Mouse (Mus musculus): ENCODE data around the gene Gm49601. TPM values are rescaled to one million over a fixed set of nuclear protein-coding genes. Genes with fewer than 3 reads are reported as not detected.

Gm49601 gene
- polyA plus RNA-seq, 1 experiment from 2014 or later, result 1.2 TPM

Other genes starting within 250 kb of the Gm49601 start
- gene Txnrd2, start 200.0 kb downstream of the Gm49601 start, polyA plus RNA-seq (2014; fragmentation: Nextera tagmentation; extraction: Ambion mirVana), result 21.9 and 23.6 TPM in 2 replicates
- 78.7 and 89.0 TPM in 2 replicates for gene Comt, start 199.6 kb downstream of the Gm49601 start, polyA plus RNA-seq (2014; fragmentation: Nextera tagmentation; extraction: Ambion mirVana)
- 16.3 and 18.0 TPM in 2 replicates for gene Gnb1l, start 127.7 kb downstream of the Gm49601 start, polyA plus RNA-seq (2014; fragmentation: Nextera tagmentation; extraction: Ambion mirVana)
- gene Rtl10, start 127.5 kb downstream of the Gm49601 start, polyA plus RNA-seq (2014; fragmentation: Nextera tagmentation; extraction: Ambion mirVana), result 1.9 and 3.0 TPM in 2 replicates
- gene Tbx1, start 35.8 kb downstream of the Gm49601 start, polyA plus RNA-seq (2014; fragmentation: Nextera tagmentation; extraction: Ambion mirVana), result 0.61 and 0.63 TPM in 2 replicates
- 1.1 and 1.6 TPM in 2 replicates for gene Gp1bb, start 4.0 kb downstream of the Gm49601 start, polyA plus RNA-seq (2014; fragmentation: Nextera tagmentation; extraction: Ambion mirVana)
- gene Sept5, start 3.5 kb upstream of the Gm49601 start, polyA plus RNA-seq (2014; fragmentation: Nextera tagmentation; extraction: Ambion mirVana), result 12.2 and 14.2 TPM in 2 replicates
- gene Cldn5, start 150.4 kb upstream of the Gm49601 start, polyA plus RNA-seq (2014; fragmentation: Nextera tagmentation; extraction: Ambion mirVana), result 64.0 and 87.0 TPM in 2 replicates
- gene Ufd1, start 185.4 kb upstream of the Gm49601 start, polyA plus RNA-seq (2014; fragmentation: Nextera tagmentation; extraction: Ambion mirVana), result 65.7 and 83.8 TPM in 2 replicates
- 62.7 and 63.0 TPM in 2 replicates for gene Cdc45, start 185.6 kb upstream of the Gm49601 start, polyA plus RNA-seq (2014; fragmentation: Nextera tagmentation; extraction: Ambion mirVana)
- 36.2 and 40.1 TPM in 2 replicates for gene 2510002D24Rik, start 210.2 kb upstream of the Gm49601 start, polyA plus RNA-seq (2014; fragmentation: Nextera tagmentation; extraction: Ambion mirVana)
- gene Gm28539, start 210.2 kb upstream of the Gm49601 start, polyA plus RNA-seq (2014; fragmentation: Nextera tagmentation; extraction: Ambion mirVana), result not detected in 2 replicates

Measured in kidney, embryonic 14.5 days (tissue).